Mouse (Mus musculus): Measurements from ENCODE around the gene Prelp.

DNA sequence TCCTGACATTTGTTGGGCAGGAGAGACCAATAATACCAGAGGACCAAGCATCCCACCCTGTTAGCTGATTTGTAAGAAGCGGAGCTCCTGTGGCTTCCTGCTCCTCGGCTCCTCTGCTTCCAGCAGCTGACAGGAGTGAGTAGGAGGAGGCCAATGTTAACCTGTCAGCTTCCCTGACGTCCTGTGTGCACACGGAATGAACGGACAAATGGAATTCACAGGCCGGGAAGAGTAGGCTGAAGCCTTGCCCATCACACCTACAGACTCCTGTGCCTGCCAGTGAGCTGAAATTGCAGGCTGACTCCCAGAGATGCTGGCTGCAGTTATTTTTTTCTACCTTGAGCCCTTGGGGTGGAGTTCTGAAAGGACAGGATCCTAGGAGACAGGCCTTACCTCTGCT, 37.1 kb downstream of the Prelp start:
- TF ChIP-seq POLR2A (IDR thresholded peaks at IDR 0.05; ENCODE audit: insufficient read depth, low read depth, low read length), result no peak
- no peak for TF ChIP-seq CTCF (IDR thresholded peaks at IDR 0.05)
- TF ChIP-seq EP300 (IDR thresholded peaks at IDR 0.05; ENCODE audit: insufficient read depth, low read depth, low read length), result no peak
